Mouse (Mus musculus): ENCODE results near the gene Gnai1. TPM values are rescaled to one million over a fixed set of nuclear protein-coding genes. Genes with fewer than 3 reads are reported as not detected.

The Gnai1 gene
- polyA plus RNA-seq, 1 experiment from 2014 or later = 15.0 TPM

DNA sequence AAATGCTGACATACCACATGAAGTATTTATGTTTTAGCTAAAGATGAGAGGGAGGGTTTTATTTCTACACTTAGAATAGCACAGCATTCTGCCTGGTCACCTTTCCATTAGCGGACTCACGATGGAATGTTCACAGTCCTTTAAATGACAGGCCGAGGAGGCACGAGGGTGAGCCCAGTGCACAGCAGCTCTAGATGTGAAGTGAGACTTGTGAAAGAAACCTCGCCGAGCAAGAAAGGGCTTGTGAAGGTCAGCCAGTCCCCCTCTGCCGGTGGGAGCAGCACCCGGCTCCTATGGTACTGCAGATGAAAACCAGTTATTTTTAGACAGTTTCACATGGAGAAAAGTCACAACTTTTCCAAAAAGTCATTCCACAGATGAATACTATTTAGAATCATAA is 29.4 kb downstream of the Gnai1 start:
- WGBS = 71% methylated on average over 8 of the region's 8 CpGs
- no peak overlapping the region for H3K4me3 ChIP-seq
- no peaks in the 10 kb centered on the region for H3K4me1 ChIP-seq (replicated peaks)
- H3K9me3 ChIP-seq = no peaks in the 10 kb centered on the region
- no peaks in the 10 kb centered on the region for H3K27me3 ChIP-seq (ENCODE audit: insufficient read depth, poor library complexity, severe bottlenecking)
- H3K27ac ChIP-seq = no peak overlapping the region
- H3K36me3 ChIP-seq = no peaks in the 10 kb centered on the region
- no peak for DNase-seq (ENCODE audit: low spot score)

DNA sequence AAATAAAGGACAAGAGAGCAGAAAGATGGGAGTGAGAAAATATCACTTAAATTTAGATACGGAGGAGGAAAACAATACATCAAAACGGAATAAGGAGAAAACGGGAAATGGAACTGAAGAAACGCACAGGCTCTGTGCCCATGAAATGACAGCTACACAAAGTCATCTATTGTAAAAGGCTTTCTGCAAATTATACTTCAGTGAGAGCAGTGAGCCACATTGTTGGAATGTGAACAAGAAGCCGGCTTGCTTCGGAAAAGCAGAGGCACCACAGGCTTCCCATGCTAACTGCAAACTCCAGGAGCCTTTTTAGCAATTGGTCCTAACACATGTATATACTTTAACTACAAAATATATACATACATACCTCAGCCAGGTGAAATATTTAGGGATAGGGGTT is 34.0 kb downstream of the Gnai1 start:
- H3K27ac ChIP-seq = no peak overlapping the region
- WGBS = 79% methylated on average over 6 of the region's 6 CpGs
- H3K27me3 ChIP-seq (ENCODE audit: insufficient read depth, poor library complexity, severe bottlenecking) = no peaks in the 10 kb centered on the region
- no peak for DNase-seq (ENCODE audit: low spot score)
- no peaks in the 10 kb centered on the region for H3K4me1 ChIP-seq (replicated peaks)
- no peaks in the 10 kb centered on the region for H3K9me3 ChIP-seq
- H3K4me3 ChIP-seq = no peak overlapping the region
- no peaks in the 10 kb centered on the region for H3K36me3 ChIP-seq

DNA sequence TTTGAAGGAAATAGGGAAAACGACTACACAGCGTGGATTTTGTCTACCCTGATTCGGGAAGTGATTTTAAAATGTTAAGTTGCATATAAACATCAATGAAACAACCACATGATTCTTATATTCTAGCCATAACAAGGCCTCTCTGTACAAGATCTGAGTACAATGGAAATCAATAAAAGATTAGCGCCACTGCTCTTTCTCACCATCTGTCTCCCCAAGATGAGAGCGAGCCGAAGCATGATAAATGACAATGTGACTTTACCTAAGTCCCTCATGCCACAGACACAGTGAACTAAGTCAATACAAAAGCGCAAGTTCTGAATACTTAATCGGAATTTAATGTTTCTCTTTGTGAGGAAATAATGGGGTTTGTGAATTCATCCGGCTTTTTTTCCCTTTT is 36.6 kb downstream of the Gnai1 start:
- H3K36me3 ChIP-seq = no peaks in the 10 kb centered on the region
- 80% methylated on average over 9 of the region's 9 CpGs for WGBS
- DNase-seq (ENCODE audit: low spot score) = no peak
- H3K27me3 ChIP-seq (ENCODE audit: insufficient read depth, poor library complexity, severe bottlenecking) = no peaks in the 10 kb centered on the region
- no peaks in the 10 kb centered on the region for H3K9me3 ChIP-seq
- no peak overlapping the region for H3K4me3 ChIP-seq
- no peak overlapping the region for H3K27ac ChIP-seq
- H3K4me1 ChIP-seq (replicated peaks) = no peaks in the 10 kb centered on the region

DNA sequence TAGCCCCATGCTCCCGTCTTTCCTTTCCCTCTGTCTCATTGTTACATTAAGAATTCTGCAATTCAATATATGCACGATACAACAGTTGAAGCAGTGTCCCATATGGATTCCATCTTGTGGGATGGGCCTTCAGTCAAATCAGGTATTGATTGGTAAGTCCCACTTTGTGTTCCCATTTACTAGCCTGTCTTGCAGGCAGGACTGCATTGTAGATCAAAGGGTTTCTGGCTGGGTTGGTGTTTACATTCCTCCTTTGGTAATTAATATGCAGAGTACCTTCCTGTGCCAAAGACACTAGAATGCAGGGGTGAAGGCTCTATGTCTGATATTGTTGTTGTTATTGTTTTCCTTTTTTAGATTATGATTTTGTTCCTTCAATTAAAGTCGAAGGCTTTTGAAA is 38.5 kb downstream of the Gnai1 start:
- DNase-seq (ENCODE audit: low spot score) = no peak
- no peaks in the 10 kb centered on the region for H3K9me3 ChIP-seq
- H3K27me3 ChIP-seq (ENCODE audit: insufficient read depth, poor library complexity, severe bottlenecking) = no peaks in the 10 kb centered on the region
- no peaks in the 10 kb centered on the region for H3K36me3 ChIP-seq
- H3K4me3 ChIP-seq = no peak overlapping the region
- H3K4me1 ChIP-seq (replicated peaks) = no peaks in the 10 kb centered on the region
- 72% methylated on average over 3 of the region's 3 CpGs for WGBS
- H3K27ac ChIP-seq = no peak overlapping the region

DNA sequence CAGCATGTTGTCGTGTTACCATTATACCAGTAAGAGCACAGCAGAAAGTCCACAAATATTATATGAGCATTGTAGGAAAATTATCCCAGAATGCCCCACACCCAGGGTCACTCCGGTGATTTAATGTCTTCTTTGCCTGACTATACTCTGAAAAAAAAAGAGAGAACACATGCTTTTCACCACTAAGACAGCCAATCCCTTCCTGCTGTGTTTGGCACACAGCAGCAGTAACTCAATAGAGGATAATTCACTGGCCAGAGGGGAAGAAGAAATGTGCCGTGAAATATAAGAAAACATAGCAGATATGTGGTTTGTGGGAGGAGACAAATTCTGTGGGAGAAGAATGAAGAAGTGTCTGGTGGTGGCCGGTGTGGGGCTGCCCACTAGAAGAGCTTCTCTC is 41.3 kb downstream of the Gnai1 start:
- WGBS = 90% methylated on average over 4 of the region's 4 CpGs
- Histone ChIP-seq H3K4me1 (replicated peaks) (0 out of 2 replicates have a peak, but pooled peaks cover 2% of the 10 kb centered on the region), H3K9me3 (no peaks in the 10 kb centered on the region), H3K36me3 (no peaks in the 10 kb centered on the region), H3K4me3 (no peak overlapping the region), H3K27me3 (ENCODE audit: insufficient read depth, poor library complexity, severe bottlenecking) (no peaks in the 10 kb centered on the region), H3K27ac (no peak overlapping the region)
- DNase-seq (ENCODE audit: low spot score) = no peak

DNA sequence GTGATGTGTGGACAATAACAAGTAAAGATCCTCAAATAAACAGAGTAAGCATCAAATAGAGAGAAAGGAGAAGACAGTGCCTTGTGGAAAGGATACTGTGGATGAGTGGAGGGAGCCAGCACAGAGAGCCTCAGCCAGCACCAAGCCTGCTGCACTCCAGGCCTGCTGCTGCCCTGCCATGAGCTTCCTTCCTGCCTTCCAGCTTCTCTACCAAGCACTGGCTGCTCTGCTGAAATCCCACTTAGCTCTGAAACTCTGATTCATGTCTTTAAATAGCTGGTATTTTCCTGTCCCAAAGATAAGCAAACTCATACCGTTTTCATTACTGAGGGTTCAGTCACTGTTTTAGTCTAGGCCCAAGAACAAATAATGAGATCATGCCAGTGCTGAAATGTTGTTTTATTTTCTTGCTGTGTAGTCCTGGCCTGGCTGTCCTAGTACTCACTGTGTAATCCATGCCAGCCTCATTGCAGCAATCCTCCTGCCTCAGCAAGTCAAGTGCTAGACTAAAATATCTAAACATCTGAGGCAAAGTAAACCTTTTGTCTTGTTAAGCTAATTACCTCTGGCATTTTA is 52.8 kb downstream of the Gnai1 start:
- H3K4me3 ChIP-seq = no peak overlapping the region
- WGBS = 67% methylated on average over 1 of the region's 1 CpGs
- no peaks in the 10 kb centered on the region for H3K4me1 ChIP-seq (replicated peaks)
- no peak for DNase-seq (ENCODE audit: low spot score)
- H3K9me3 ChIP-seq = no peaks in the 10 kb centered on the region
- no peaks in the 10 kb centered on the region for H3K36me3 ChIP-seq
- H3K27me3 ChIP-seq (ENCODE audit: insufficient read depth, poor library complexity, severe bottlenecking) = no peaks in the 10 kb centered on the region
- no peak overlapping the region for H3K27ac ChIP-seq

DNA sequence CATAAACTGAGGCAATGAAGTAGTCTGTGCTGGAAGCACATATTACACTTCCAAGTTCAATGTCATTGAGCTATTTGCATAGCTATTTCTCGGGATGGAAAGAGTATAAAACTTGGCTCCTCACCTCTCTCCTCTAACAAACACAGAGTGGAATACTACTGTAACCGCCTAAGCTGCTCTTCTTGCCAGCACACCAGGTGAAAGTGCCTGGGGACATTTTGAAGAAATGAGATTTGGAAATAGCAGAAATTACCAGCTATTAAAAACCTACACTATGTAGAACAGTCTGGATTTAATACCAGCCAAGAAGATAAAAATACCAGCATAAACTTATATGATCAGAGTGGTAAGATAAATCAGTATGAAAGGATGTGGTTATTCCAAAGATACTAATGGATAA is 63.6 kb downstream of the Gnai1 start:
- no peaks in the 10 kb centered on the region for H3K27me3 ChIP-seq (ENCODE audit: insufficient read depth, poor library complexity, severe bottlenecking)
- no peaks in the 10 kb centered on the region for H3K36me3 ChIP-seq
- H3K4me3 ChIP-seq = no peak overlapping the region
- H3K27ac ChIP-seq = no peak overlapping the region
- WGBS = 83% methylated on average over 2 of the region's 2 CpGs
- no peaks in the 10 kb centered on the region for H3K4me1 ChIP-seq (replicated peaks)
- no peaks in the 10 kb centered on the region for H3K9me3 ChIP-seq
- DNase-seq (ENCODE audit: low spot score) = no peak

DNA sequence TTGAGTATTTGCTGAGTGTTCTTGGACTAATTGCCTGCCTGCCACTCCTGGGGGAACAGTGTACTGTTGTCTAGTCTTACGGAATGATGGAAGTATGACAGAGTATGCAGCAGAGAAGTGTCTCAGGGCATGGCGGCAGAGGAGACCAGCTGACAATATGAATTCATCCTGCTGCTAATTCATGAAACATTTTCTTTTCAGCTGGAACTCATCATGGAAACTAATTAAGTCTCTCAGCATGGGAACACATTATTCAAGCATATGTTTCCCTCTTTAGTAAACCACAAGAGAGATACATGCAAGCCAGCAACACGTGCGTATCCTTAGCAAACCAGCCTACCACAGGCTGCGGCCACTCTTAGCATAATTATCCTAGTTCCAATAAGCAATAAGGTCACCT is 67.4 kb downstream of the Gnai1 start:
- no peaks in the 10 kb centered on the region for H3K9me3 ChIP-seq
- no peak for DNase-seq (ENCODE audit: low spot score)
- no peaks in the 10 kb centered on the region for H3K27me3 ChIP-seq (ENCODE audit: insufficient read depth, poor library complexity, severe bottlenecking)
- 71% methylated on average over 5 of the region's 5 CpGs for WGBS
- no peaks in the 10 kb centered on the region for H3K36me3 ChIP-seq
- H3K27ac ChIP-seq = no peak overlapping the region
- H3K4me1 ChIP-seq (replicated peaks) = no peaks in the 10 kb centered on the region
- no peak overlapping the region for H3K4me3 ChIP-seq

DNA sequence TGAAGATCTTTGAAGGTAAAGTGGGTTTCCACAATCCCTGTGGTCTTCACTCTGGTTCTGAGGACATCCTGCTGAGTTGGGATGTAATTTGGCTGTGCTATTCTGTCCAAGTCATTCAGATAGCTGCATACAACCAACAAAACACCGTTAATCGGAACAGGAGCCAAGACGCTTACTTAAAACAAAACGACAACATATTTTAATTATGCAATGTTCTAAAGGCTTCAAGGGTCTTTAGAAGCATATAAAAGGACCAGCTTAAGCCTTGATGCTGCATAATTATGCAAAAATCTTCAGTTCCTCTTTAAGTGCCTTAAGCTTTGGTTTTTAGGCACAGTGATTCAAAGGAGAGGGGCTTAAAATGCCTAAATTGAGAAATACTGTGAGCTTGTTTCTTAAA is 70.6 kb downstream of the Gnai1 start:
- DNase-seq (ENCODE audit: low spot score) = no peak
- Histone ChIP-seq H3K9me3 (no peaks in the 10 kb centered on the region), H3K4me3 (no peak overlapping the region), H3K4me1 (replicated peaks) (no peaks in the 10 kb centered on the region), H3K36me3 (peaks cover 13% of the 10 kb centered on the region), H3K27me3 (ENCODE audit: insufficient read depth, poor library complexity, severe bottlenecking) (no peaks in the 10 kb centered on the region), H3K27ac (no peak overlapping the region)
- WGBS = 72% methylated on average over 4 of the region's 4 CpGs

DNA sequence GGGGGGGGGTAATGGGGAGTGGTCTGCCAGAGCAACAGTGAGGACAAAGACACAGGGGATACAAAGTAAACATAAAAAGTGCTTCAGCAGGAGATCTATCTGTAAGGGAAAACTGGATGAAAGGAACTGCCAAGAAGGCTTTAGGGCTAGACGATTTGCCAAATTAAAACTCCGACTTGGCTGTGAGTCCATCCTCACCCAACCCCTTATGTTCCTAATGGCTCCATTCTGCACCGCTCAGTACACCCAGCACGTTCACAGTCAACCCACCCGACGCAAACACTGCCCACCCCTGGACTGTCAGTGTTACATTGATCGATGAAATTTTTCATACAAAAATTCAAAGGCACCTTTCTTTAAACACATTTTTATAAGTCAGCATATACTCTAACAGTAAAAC is 71.5 kb downstream of the Gnai1 start:
- Histone ChIP-seq H3K4me1 (replicated peaks) (no peaks in the 10 kb centered on the region), H3K4me3 (no peak overlapping the region), H3K9me3 (no peaks in the 10 kb centered on the region), H3K27ac (no peak overlapping the region), H3K27me3 (ENCODE audit: insufficient read depth, poor library complexity, severe bottlenecking) (no peaks in the 10 kb centered on the region), H3K36me3 (peaks cover 13% of the 10 kb centered on the region)
- no peak for DNase-seq (ENCODE audit: low spot score)
- 87% methylated on average over 7 of the region's 7 CpGs for WGBS

DNA sequence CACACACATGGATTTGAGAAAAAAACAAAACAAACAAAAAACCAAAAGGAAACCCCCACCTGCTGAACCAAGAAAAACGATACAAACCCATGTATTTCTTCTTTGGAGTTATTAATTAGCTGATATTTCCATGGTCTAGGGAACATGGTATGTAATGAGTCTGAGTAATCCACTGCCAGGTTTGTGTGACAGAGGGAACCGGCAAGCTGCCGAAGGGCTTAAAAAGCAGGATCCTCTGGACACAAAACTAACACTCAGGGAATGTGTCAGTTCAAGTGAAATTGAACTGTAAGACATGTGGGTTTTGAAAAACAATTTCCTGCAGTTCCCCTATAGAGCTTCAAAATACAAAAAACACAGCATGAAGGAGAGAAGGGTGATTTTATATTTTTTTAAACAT is 72.1 kb downstream of the Gnai1 start:
- Histone ChIP-seq H3K27ac (no peak overlapping the region), H3K4me3 (no peak overlapping the region), H3K36me3 (peaks cover 13% of the 10 kb centered on the region), H3K27me3 (ENCODE audit: insufficient read depth, poor library complexity, severe bottlenecking) (no peaks in the 10 kb centered on the region), H3K9me3 (no peaks in the 10 kb centered on the region), H3K4me1 (replicated peaks) (no peaks in the 10 kb centered on the region)
- WGBS = 84% methylated on average over 3 of the region's 3 CpGs
- no peak for DNase-seq (ENCODE audit: low spot score)

DNA sequence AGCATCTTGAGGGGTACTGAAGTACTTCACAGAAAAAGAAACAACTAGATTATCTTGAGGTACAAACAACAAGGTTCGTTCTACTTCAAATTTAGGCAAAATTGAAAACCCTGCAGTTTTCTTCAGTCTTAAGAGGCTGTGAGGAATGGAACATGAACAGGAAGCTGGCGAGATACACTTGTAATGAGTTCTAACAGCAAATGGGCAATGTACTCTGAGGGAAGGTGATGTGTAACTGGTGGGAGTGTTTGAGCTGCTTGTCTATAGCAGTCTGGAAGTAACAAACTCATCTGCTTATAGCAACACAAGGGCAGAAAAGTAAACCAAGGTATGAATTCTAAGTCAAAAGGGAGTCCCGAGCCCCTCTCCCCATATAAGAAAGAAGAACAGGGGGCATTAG is 78.1 kb downstream of the Gnai1 start:
- Histone ChIP-seq H3K9me3 (no peaks in the 10 kb centered on the region), H3K27ac (no peak overlapping the region), H3K4me1 (replicated peaks) (no peaks in the 10 kb centered on the region), H3K27me3 (ENCODE audit: insufficient read depth, poor library complexity, severe bottlenecking) (no peaks in the 10 kb centered on the region), H3K4me3 (no peak overlapping the region), H3K36me3 (peaks cover 8% of the 10 kb centered on the region)
- 89% methylated on average over 3 of the region's 3 CpGs for WGBS
- no peak for DNase-seq (ENCODE audit: low spot score)

DNA sequence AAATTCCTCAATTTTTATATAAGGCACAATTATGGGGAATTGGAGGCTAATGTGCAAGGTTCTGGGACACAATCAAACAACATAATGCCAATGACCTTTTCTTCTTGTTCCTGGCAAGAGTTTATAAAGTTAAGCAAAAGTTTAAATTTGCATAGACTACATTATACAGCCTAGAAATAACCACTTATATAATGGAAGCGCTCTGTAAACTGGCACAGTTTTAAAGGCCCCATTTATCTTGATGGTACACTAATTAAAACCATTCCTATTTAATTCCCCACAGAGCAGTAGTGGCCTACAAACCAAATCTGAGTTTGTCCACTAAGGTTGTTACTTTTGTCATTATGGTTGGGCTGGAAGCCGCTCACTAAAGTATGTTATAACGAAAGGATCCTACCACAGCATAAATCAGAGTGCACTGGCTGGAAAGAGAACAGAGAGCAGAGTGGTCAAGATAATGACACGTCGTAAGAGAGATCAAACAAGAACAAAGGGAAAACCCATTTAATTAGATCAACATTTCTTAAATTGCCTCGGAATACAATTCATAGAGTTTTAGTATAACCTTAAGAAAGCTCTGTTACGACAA is 85.7 kb downstream of the Gnai1 start:
- Histone ChIP-seq H3K4me3 (no peak overlapping the region), H3K36me3 (peaks cover 3% of the 10 kb centered on the region; the same call in 1 of the 2 replicates), H3K27ac (no peak overlapping the region), H3K27me3 (ENCODE audit: insufficient read depth, poor library complexity, severe bottlenecking) (no peaks in the 10 kb centered on the region), H3K9me3 (no peaks in the 10 kb centered on the region), H3K4me1 (replicated peaks) (no peaks in the 10 kb centered on the region)
- WGBS = 94% methylated on average over 7 of the region's 7 CpGs
- DNase-seq (ENCODE audit: low spot score) = no peak
